Mouse (Mus musculus): ENCODE data around the gene Mrps21.
"Not testable (repeated sequence)": the region's sequence is repeated elsewhere in the genome, so short reads cannot be mapped to it uniquely, and the experiment has no call there.

Gene Mrps21

GRCm38 (mm10) chr3:95871392-95871867 lies at the start of gene Mrps21:
Gene Mrps21, minus strand, starts transcription at chr3:95871519.
- peak; percentile 89 for DNase-seq

- DNase-seq, result not testable (repeated sequence)
These were observed 49.2 kb upstream of the Mrps21 start for GRCm38 (mm10) chr3:95920532-95920931.

DNA sequence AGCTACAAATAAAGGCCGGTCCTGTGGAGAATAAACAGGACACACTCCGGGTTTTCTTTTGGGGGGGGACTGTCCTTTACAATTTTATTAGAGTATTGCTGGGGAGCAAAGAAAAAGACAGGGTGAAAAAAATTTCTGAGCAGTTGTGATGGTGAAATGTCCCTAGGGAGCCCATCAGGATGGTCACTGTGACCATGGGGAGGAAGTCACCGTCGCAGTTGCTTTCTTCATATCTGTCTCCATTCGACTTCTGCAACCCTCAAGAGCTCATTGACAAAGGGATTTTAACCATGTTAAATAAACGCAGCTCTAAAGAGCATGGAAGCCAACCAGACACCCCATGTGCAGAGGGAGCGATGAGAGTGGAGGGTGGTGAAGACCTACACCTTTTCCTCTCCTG lies 45.4 kb upstream of the Mrps21 start:
- no peak for DNase-seq

DNA sequence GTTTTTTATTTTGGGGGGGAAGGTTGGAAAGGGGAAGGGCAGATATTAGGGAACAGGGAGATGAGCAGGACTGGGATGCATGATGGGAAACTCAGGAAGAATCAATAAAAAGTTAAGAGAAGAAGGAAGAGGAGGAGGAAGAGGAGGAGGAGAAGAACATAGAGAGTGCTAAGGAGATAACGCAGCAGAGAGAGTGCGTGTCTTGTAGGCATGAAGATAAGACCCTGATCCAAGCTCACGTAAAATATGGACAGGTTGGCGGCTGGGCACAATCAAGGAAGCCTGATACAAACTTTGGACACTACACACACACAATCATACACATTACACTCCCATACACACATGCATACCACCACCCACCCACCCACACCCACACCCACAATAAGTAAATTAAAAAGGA lies 43.4 kb upstream of the Mrps21 start:
- DNase-seq, result no peak

GRCm38 (mm10) chr3:95907613-95908012 lies 36.3 kb upstream of the Mrps21 start:
- no peak for DNase-seq

DNA sequence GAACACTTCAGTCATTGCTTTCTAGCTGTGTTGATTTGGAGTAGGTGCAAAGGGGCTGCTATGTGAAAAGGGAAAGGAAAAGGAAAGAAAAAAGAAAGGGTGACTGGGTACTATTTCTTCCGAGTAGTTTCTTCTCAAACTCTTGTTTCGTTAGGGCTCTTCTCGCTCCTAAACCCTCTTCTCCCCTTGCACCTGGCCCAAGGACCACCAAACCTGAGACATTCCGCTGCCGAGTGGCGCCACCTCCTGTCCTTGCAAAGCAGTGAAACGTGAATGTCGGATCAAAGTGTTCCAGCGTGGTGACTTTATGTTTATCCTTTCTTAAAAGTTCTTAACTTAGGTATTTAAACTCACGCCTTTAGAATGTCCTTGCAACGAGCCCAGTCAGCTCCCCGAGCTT lies 35.5 kb upstream of the Mrps21 start:
- DNase-seq, result no peak

GRCm38 (mm10) chr3:95905940-95906492 lies 34.7 kb upstream of the Mrps21 start:
- peak; percentile 43 for DNase-seq

DNA sequence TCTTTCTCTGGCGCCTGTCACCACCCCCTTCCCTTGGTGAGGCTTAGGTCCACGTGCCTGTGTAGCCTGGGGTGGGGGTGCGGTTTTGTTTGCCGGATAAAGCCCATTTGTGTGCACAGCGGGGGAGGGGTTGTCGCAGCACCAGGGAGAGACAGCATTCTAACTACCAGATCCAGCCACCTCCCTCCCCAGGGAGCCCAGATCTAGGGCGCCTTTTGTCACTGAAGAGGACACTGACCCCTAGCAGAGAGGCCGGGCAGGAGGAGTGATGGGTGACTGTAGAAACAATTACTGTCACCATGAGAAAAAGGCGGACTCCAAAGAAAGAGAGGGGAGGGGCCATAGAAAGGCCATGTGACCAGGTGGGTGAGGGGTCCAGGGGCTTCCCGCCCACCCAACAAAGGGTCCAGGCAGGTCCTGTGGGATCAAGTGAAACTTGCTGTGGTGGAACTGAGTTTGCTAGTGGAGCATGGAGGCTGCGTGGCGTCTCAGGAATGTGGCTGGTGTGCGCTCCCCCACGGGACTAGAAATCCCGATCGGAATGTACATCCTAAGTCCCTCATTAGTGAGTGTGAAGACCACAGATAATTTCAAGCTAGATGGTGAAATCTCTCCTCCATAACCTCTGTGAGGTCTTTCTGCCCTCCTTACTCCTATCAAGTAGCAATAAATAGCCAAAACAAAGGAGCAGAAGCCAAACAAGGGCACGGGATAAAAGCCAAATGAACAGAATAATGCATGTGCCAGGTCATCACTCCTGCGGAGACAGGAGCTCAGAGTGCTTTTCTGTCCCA lies 34.0 kb upstream of the Mrps21 start:
- DNase-seq, result no peak

DNA sequence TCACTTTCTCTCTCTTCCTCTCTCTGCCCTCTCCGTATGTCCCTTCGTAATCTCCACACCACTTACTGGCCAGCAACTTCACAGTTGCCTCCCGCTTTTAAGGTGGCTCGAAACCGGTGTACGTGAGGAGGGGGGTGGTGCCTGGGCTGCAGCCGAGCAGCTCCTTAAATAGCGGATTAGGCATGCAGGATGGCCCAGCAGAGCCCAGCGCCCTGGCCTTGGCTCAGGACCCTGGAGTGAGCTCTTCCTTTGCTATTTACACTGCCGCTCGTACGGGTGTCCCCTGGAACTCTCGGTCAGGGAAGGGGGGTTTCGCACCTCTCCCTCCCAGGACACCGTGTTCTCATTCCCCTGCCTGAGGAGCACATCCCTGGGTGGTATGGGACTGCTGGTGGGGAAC lies 33.2 kb upstream of the Mrps21 start, which contains the start of gene Car14:
TSS of gene Car14 (minus strand) at position 124 of the 400 bp plus-strand sequence.
- DNase-seq, result no peak

DNA sequence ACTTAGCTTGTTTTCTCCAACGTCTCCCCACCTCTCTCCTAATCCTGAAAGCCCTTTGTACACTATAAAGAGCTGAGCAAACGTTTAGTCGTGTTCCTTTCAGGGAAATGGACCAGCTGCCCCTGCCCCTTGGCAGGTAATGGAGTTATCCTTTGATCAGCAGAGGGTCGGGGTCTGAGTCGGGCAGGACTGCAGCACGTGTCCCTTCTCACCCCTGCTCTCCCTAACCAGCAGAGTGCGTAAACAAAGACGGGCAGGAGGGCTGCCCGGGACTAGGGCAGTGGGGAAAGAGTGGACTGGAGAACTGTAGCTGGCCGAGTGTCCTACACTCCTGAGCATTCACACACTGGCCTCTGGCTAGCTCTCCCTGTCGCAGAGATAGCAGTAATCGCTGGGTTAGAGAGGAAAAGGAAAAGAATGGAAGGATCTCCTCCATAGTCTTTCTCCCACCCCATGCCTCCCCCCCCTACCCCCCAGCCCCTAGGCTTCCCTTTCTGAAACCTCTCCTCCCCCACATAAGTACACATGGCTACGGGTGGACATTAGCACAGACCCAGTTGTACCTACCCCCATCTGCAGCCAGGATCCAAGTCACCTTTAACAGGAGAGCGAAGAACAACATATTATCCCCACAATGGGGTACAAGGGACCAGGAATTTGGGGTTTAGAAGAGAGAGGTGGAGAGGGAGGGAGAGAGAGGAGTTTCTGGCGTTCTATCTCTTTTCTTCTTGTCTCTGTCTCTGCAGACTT lies 32.6 kb upstream of the Mrps21 start:
- DNase-seq, result no peak

- DNase-seq, result no peak
These were observed 31.3 kb upstream of the Mrps21 start for GRCm38 (mm10) chr3:95902643-95903042.

- DNase-seq, result no peak
These were observed 31.0 kb upstream of the Mrps21 start for GRCm38 (mm10) chr3:95902373-95902625.

DNA sequence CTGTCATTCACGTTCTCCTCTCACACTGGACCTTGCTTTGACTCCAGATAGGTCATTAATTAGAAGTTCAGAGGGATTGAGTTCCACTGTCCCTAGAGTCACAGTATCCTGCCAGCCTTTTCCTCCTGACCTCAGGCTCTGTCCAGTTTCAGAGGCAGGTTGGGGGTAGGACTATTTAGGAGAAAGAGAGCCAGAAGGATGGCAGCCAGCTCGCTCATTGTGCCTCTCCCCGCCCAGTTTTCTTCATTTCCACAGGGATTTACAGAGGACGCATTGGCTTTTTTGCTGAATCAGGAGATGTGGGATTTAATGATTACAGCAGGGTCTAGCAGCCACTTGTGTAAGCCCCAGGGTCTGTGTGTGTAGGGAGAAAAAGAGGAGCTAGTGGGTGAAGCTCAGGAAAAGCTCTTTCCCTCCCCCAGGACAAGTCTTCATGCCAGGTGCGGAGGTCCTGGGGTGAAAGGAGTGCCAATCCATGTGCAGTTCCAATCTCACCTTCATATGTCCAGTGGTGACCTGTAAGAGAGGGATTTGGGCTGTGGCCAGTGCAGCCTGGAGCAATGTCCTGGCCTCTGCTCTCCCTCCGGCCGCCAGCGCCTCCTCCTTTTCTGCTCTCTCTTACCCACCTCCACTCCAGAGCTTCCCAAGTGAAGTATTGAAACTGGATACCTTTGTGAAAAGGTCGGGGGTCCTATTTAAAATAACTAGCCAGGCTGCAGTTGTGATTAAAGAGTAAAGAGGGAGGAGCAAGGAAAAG lies 30.5 kb upstream of the Mrps21 start:
- DNase-seq, result no peak

- no peak for DNase-seq
These were observed 28.6 kb upstream of the Mrps21 start for GRCm38 (mm10) chr3:95899800-95900524.

DNA sequence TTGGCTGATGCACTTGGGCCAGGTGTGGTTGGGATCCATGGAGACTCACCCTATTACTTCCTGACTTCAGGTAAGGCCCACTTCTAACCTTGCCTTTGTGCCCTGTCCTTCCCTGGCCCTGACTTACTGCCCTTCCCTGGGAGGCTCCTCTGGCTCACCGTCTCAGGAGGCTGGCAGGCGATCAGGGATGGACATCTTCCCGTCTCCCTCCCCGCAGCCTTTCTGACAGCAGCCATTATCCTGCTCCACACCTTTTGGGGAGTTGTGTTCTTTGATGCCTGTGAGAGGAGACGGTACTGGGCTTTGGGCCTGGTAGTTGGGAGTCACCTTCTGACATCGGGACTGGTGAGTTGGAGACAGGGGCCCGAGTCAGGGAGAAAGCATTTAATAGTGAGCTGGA lies 24.2 kb upstream of the Mrps21 start:
- not testable (repeated sequence) for DNase-seq

DNA sequence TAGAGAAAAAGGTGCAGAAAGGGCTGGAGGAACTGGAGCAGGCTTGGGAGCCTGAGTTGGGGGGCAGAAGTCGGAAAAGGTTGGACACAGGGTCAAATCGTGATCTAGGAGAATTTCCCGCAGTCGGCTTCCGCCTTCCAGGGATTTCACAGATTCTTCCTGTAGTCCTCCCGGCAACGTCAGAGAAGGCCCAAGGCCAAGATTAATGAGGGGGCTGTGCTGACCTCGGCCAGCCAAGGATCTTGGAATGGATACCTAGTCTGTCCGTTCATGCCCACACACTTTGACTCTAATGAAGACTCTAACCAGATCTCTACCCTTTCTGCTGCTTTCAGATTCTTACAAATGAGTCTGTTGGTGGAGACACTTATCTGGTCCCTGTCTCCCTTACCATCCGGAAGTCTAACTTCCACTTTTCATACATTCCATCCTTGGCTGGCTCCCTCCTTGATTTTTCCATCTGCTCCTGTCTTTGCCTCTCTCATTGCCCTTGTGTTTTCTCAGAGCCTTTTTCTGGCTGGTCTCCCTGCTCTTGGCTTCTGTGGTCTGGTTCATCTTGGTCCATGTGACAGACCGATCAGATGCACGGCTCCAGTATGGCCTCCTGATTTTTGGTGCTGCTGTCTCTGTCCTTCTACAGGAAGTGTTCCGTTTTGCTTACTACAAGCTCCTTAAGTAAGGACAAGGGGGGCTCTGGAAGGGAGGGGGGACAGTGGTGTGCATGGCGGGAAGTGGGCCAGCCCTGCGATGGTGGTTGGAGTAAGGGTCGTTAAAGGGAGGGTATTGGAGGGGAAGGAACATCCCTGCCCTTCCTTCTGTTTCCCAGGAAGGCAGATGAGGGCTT lies 23.2 kb upstream of the Mrps21 start:
- peak; percentile 54 for DNase-seq

GRCm38 (mm10) chr3:95893606-95894316 lies 22.4 kb upstream of the Mrps21 start, which contains the start of gene Aph1a:
Gene Aph1a, plus strand, starts transcription at chr3:95893969.
- DNase-seq, result peak; percentile 96

GRCm38 (mm10) chr3:95893126-95893525 lies 21.8 kb upstream of the Mrps21 start:
- DNase-seq, result no peak

DNA sequence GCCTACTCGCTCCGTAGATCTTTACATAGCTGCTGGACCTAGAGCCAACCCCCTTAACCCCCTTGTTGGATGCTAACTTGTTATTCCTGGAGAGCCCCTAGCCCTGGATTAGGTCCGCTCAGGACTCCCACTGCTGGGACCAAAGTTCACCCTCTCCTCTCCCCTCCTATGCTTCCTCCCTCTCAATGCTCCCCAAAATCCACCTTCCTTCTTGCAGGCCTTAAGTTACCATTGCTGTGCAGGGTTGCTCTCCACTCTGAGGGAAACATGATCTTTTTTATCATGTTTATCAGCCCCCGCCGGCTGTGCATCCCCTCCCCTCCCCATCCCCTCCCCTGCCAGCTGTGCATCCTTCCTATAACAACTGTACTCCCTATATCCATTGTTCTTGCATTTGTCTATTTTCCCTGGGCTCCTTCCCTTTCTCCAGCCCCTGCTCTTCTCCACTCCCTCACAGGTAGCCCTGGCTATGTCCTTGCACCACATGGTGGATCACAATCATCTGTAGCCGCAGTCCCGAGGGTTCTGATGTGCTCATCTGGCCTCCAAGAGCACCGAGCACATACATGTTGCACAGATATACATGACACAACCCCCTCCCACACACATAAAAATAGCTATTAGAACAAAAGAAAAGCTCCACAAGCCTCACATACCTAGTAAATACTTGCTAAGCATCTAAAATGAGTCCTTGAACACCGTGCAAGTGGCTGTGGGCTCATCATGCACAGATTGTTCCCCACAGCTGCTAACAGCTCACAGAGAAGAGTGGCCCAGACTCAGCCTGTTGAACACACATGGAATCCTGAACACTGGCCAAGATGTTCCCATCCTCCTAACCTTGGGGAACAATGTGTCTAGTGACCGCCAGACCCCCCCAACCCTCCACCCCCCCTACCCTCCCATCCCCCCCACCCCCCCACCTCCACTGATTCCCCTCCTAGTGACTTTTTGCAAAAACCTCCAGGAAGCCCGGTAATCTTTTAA lies 21.0 kb upstream of the Mrps21 start:
- no peak for DNase-seq
